Mouse (Mus musculus) urinary bladder, postnatal 10 days (tissue): ENCODE results near the gene Emc8.

Source experiments
- DNase-seq: peaks from one replicate; pipeline ENCODE4 v3.0.0; 2022; ENCODE audit warnings: low spot score

Emc8 gene

DNA sequence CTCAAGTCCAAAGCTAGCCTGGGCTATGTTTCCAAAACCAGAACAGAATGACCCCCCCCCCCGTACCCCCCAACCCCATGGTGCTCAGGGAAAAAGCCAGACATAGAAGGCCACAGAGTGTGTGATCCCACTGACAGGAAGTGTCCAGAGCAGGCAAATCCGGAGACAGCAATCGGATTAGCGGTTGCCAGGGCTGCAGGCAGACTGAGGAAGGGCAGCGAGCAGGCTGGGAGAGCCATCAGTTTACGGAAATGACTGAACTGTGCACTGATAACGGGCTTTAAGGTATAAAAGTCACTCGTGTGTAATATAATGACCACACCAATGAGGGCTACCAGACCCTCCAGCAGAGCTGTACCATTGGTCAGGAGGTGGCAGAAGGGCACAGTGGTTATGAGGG, 27.1 kb downstream of the Emc8 start:
- DNase-seq, result no peak

DNA sequence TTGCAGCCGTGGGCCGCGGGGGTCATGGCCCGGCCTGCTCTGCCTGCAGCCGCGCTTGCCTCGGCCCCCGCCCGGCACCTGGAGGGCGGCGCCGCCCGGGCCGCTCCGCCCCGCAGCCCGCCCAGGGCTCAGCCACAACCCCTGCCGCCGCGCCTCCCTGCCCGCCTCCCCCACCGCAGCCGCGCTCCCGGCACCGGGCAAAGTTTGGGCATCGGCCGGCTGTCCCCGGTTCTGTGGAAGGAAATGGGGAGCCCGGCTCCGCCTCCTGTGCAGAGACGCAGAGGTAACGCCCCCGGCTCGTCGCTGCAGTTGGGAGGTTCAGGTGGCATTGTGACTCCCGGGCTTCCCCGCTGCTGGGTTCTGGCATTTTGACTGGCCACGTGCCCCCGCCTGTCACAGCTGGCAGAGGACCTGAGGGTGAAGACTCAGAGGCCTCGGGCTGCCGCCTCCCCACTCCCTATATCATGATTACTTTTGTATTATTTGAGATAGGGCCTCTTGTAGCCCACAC, 34.0 kb downstream of the Emc8 start:
- DNase-seq, result no peak

DNA sequence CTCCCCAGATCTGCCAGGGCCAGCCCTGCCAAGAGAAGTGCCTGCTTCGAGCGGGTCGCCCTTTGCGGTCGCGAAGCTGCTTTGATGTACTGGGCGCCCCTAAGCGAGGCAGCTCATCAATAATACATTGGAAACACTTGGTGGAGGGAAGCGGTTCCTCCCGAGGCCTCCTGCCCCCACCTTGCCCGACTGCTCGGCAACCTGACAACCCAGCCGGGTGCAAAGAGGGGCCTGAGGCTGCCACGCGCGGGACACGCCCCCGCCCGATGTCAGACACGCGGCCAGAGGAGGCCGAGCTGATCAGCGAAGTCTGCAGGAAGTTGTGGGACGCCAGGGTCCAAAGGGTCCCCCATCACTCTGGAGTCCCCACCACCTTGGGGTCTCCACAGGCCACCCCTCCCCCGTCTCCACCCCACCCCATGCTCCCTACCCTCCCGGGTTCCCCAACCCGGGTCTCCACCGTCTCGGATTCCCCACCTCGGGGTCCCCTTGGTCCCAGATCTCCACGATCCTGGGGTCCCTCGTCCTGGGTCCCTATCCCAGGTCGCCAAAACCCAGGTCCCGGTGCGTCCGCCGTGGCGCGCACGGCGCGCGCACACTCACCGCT, 34.6 kb downstream of the Emc8 start:
- no peak for DNase-seq

DNA sequence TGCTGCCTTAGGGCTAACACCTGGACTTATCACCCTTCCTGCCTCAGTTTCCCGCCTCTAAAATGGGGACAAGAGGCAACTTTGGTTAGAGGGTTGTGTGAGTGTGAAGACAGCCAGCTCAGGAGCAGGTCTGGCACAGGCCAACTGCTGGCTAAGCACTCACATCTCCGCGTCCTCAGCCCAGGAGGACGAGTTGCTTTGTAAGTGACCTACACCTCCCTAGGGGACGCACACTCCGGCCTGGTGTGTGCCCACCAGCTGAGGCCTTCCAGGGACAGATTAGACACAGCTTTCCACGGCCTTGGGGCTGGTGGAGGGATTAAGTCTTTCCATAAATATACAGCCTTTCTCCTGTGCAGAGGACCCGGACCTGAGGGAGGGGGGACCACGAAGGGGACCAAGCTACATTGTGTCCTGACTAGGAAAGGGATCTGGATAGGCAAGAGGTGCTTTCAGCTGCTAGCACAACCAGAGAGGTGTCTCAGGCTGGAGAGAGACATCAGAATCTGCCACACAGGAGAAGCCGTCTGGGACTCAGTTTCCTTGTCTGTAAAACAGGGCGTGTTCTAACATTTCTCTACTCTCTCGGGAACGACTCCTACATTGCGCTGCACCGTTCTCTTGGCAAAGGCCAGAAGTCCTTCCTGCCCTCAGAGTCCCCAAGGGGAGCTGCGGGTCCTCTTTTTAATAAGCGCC, 35.3 kb downstream of the Emc8 start:
- DNase-seq, result no peak

DNA sequence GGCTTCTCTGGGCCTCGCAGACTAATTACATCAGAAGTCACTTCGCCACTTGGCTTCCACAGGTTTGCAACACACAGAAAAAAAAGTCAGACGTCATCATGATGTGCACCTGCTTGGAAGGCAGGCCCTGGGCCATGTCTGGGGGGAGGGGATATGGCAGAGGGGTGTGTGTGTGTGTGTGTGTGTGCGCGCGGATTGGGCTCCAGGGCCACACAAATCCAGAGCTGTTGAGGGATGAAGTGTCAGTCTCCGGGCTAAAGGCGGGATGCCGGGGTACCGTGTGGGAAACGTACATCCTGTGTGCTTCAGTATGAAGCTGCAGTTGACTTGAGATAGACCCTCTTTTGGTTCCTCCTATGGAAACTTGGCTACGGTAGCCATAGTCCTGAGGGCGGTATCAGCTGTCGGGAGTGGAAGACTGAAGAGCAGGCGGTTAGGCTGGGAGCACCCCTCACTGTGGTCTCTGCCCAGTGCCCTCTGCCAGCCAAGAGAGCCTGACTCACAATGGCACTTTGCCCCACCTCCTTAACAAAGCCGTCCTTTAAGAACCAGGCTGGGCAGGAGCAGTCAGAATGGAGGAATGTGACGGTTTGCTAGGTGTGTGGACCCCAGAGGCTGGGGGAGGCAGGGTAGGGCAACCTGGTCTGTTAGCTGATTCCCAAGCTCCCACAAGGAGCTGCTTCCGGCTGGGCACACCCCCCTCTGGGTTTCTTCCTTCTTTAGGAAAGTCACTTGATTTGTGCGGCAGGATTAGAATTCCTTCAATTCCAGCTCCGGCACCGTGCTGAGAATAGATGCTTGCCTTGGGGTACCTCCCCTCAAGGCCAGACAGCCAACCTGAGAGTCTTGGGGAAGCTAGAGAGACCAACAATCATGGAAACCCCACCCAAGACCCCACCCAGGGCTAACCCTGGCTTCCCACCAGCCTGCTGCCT, 36.7 kb downstream of the Emc8 start:
- no peak for DNase-seq

DNA sequence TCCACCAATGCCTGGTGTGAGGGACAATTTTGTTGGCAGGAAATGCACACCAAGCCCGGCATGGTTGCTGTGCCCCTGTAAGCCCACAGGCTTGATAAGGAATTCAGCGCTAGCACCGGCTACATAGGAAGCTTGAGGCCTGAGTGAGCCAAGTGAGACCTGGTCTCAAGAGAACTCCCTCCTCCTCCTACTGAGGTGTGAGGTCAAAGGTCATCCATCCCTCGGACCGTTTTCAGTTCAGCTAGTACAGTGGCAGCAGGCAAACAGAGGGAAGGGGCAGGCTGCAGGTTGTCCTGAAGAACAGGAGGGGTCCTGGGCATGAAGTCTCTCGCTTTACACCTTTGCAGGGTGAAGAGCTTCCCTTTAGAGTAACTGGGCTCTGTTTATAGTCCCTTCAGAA, 37.5 kb downstream of the Emc8 start:
- no peak for DNase-seq

DNA sequence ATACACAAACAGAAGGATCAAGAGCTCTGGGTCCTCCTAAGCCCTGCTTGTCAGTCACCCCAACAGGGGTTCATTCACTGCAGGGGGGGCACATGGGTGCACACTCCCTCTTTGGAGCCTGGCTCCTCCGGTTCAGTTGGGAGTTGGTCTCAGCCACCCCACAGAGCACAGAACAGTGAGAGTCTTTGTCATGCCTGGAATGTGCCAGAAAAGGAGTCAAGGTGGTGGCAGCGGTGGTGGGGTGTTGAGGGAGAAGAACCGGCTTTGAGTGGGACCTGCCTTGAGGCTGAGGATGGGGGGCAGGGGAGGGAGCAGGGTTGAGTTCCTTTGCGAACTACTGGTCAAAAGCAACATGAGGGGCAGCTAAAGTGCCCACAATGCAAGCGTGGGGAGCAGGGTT, 38.3 kb downstream of the Emc8 start:
- DNase-seq, result no peak

DNA sequence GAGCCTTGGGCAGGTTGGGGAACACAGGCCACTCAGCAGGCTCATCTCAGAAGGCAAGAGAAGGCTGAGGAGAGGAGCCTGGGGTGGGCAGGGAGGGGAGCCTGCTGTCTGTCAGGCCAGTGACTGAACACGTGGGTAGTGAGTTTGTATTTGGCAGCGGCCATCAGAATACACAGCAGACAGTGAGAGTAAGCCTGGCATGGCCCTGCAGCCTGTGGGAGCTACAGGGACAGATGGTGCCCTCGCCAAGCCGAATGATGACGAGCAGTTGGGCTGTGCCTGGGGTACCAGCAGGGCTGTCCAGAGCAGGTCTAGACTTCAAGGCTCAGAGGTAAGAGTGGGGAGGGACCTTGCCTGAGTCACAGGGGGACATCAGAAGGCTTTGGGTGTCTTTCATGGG, 41.1 kb downstream of the Emc8 start:
- DNase-seq, result no peak

DNA sequence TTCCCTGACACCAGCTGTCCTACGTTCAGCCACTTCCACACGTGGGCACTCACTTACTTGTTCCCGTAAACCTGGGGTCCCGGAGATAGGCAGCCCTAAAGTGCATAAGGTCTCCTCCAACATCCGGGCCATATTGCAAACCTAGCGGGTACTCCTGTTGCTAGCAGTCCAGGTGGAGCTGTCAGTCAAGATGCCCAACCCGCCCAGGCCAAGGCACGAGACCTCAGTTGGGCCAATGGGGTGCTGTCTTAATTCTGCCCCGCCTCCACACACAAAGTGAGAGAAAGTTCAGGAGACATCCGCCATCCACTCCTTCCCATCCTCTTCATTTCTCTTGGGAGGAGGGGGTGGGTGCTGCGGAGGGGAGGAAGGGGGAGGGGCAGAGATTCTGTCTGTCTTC, 41.9 kb downstream of the Emc8 start:
- DNase-seq, result no peak

DNA sequence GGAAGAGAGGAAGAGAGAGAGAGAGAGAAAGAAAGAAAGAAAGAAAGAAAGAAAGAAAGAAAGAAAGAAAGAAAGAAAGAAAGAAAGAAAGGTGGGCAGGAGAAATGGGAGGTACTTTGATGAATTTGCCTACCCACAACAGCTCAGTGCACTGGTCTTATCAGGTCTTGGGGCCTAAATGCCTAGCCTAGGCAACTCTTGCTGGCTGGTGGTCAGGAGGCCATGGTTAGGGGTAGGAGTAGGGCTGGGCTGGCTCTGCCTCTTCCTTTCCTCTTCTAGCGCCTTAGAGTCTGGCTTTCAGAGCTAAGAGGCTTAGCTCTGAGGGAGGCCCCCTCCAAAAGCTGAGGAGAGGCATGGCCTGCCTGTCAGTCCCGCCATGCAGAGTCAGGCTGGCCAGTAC, 44.8 kb downstream of the Emc8 start:
- DNase-seq, result no peak

DNA sequence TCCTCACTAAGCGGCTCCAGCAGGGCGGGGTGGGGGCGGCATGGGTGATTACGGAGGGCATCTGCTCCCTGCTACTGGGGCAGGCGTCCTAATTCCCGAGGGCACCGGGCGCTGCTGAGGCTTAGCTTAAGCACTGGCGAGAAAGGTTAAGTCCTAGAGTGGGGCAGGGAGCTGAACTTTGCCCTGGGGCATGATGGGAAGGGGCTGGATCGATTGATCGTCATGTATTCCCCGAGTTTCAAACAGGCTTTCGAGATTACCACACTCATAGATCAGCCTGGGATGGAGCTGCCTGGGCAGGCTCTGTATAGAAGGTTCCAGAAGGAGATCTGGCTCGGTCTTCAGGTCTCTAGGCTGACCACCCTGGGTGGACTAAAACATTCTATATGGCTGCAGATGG, 46.2 kb downstream of the Emc8 start:
- DNase-seq, result no peak

DNA sequence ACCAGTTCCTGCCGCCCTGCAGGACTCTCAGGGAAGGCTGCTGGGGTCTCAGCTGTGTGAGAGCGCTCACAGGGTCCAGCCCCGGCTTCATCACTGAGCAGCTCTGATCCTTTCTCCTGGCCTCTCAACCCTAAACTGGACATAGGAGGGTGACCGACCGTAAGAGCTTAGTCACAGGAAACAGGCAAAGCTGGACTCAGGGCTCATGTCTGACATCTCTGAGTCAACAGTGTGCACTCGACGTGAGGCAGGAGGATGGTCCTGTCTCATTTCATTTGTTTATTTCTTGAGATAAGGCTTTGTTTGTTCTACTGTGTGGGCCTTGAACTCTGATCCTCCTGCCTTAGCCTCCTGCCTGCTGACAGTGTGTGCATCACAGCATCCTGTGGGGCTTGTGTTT, 47.9 kb downstream of the Emc8 start:
- no peak for DNase-seq

DNA sequence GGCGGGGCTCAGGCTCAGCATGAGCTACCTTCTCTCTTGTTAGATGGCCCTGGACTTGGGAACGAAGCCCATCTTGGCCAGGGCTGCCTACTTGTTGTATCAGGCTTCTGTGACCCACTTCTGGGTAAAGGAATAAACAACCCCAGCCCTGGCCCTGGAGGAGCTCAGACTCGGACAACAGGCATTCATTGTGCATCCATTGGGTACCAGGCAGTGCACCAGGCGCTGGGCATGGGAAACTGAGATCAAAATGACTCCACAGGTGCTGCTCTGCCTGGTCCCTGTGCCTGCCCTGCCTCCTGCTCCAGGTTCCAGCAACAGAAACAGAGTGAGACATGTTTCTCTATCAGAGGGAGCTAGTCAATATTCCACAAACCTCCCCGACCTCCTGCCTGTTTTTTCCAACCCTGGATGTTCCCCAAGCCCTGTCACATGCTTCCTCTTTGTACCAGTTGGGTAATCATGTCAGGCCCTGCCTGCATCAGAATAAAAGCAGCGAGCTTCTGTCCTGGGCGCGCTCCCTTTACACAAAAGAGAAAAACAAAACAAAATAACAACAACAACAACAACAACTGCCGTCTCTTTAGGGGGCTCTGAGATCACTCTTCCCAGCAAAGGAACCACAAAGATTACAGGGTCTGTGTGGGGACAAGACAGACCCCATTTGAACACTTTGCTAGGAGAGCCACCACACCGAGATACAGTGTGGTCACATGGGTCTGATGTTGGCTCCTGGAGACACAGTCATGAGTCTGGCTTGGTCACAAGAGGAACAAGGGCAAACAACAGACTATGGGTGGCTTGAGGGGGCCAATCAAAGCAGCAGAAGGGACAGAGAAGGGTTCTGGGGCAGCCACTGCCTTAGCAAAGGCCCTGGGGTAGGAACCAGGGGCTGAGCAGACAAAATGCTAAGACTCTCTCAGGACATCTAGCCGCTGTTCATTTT, 48.9 kb downstream of the Emc8 start:
- DNase-seq, result no peak

DNA sequence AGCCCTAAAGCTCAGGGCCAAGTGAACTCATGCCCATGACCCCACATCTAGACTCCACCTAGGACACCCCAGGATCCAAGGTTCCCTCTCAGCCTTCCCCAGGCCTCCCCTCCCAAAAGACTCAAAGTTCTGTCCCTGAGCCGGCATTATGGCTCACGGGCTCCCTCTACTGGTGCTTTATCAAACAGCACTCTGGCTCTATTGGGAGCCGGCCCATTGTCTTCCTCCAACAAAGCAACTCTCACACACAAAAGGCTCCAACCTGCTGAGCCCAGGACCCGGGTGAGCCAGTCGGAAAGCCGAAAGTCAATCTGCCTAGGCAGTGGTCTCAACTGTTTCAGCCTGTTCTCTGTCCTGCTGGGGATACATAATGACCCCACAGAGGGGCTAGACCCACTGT, 50.3 kb downstream of the Emc8 start:
- DNase-seq, result no peak

DNA sequence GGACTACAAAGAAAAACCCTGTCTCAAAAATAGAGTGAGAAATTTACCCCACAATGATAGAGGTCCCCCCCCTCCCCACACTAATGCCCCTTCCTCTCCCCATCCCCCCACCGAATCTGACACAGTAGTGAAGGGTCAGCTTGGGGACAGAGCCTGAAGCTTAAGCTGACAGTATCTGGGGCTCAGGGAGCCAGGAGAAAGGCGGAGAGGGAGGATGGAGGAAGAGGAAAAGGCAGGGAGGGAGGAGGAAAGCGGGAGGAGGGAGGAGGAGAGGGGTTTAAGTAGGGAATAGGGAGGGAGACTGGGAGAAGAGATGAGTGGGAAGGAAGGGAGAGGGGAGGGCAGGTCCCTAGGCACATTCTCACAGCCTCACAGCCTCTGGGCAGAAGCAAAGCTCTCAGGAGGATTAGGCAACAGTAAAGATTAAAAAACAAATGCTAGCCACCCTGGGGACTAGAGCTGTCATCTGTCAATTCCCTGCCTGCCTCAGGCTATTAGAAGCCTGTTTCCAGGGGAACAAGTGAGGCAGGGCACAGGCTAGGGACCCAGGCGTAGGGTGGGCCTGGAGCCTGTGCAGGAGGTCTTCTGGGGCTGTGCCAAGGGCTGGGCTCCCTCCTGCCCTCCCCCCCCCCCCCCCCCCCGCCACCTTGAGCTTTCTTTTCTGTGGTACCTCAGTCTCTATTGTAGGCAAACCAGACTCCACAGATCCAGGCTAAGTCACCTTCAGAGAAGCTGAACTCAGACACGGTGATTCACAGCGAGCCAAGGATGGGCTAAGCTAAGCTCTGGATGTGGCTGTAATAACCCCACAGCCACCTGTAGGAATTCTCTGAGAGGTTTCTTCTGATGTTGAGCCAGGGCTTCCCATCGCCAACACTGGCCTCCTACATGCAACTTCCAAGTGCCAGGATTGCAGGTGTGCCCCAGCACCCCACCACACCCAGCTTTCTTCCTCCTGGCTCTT, 51.4 kb downstream of the Emc8 start:
- no peak for DNase-seq

DNA sequence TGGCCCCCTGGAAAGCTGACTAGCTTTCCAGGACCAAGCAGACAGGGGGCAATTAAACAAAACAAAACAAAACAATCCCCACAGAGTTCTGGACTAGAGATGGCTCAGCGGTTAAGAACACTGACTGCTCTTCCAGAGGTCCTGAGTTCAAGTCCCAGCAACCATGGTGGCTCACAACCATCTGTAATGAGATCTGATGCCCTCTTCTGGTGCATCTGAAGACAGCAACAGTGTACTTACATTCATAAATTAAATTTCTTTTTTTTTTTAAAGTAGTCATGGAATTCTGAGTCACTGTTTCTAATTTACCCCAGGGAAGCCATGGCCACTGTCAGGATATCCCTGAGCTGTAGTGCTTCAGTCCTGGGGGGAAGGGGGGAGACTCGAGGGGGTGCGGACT, 53.9 kb downstream of the Emc8 start:
- no peak for DNase-seq

DNA sequence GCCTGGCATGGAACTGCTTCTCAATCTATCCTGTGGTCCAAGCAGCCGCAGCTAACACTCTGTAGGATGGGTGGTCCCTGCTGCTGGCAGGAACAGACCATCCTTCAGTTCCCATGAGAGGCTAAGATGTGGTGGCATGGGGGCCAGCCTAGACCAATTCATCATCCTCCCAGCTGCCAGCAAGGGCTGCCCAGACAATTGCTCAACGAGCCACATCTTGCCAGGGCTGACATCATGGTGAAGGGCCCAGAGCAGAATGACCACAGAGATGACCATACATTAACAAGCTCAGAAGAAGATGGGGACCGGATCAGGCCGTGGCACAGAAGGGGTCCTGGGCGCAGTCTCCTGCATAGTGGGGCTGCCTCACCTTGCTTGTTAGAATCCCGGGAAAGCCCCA, 57.5 kb downstream of the Emc8 start:
- DNase-seq, result no peak

DNA sequence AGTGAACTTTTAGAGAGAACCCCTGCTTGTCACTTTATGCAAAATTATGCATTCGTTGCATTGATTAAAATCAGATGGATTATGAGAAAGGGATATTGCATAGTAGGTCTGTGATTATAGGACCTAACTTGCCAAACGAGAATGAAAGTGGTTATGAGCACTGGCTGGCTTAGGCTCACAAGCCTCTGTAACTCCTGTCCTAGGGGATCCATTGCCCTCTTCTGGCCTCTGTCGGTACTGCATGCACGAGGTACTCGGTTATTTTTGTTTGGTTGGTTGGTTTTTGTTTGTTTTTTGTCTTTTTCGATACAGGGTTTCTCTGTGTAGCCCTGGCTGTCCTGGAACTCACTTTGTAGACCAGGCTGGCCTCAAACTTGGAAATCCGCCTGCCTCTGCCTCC, 60.5 kb downstream of the Emc8 start:
- no peak for DNase-seq

DNA sequence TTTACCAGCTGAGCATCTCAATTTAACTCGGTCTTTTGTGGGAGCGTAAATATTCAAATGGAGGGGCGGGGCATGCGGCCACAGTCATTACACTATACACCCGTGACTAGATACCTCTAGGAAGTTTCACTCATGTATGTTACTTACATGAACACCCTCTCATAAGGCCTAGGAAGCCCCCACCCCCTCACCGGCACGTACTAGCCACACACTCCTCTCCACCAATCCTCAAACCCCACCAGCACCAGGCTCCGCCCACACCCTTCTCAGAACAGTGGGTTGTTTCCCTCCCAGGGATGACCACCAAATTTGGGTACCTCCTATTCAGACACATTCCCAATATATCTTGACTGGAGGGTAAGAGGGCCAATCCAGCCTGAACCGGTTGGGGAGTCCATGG, 60.9 kb downstream of the Emc8 start:
- DNase-seq, result no peak
